Mouse (Mus musculus): ENCODE measurements around the gene Exoc6b. TPM values are rescaled to one million over a fixed set of nuclear protein-coding genes. Genes with fewer than 3 reads are reported as not detected.
A peak's percentile ranks its signal among the peaks of the same experiment; 100 is the strongest.

Exoc6b gene
- total and polyA plus RNA-seq, 2 experiments from 2014 or later: 36.2 to 38.1 TPM

GRCm38 (mm10) chr6:84588895-84589652, 480.2 kb downstream of the Exoc6b start:
- peaks cover 26% of the 10 kb centered on the region for H3K4me1 ChIP-seq (ENCODE audit: insufficient read depth, low read length)
- peak; percentile 76 for DNase-seq (ENCODE audit: low spot score)
- under 1% methylated on average over 44 of the region's 54 CpGs for WGBS

GRCm38 (mm10) chr6:84588221-84588894, 481.0 kb downstream of the Exoc6b start:
- Histone ChIP-seq H3K27ac (0 out of 2 replicates have a peak overlapping the region, but pooled peaks have one; percentile 41), H3K4me2 (ENCODE audit: low read depth, low read length) (peak overlapping the region; percentile 88), H3K27me3 (ENCODE audit: insufficient read depth, low read length) (peaks cover 46% of the 10 kb centered on the region), H3K4me3 (ENCODE audit: low read length) (peak overlapping the region; percentile 48), H3K9ac (replicated peaks; ENCODE audit: low read length) (peak overlapping the region; percentile 56), H3K9me3 (ENCODE audit: low read length) (no peaks in the 10 kb centered on the region), H3K36me3 (ENCODE audit: insufficient read depth, low read length) (no peaks in the 10 kb centered on the region), H3K4me1 (ENCODE audit: insufficient read depth, low read length) (peaks cover 32% of the 10 kb centered on the region)
- DNase-seq (ENCODE audit: low spot score) (no peak), ATAC-seq (no peak)
- TF ChIP-seq CTCF (IDR thresholded peaks at IDR 0.05; ENCODE audit: low read depth): no peak
- WGBS: under 1% methylated on average over 41 of the region's 41 CpGs

More at GRCm38 (mm10) chr6:84588895-84589652, 480.2 kb downstream of the Exoc6b start:
- peak overlapping the region; percentile 56; the same call in 1 of the 2 replicates for H3K9ac ChIP-seq (replicated peaks; ENCODE audit: low read length)
- peak overlapping the region; percentile 48 for H3K4me3 ChIP-seq (ENCODE audit: low read length)
- TF ChIP-seq CTCF (IDR thresholded peaks at IDR 0.05; ENCODE audit: low read depth): no peak
- H3K27me3 ChIP-seq (ENCODE audit: insufficient read depth, low read length): peaks cover 43% of the 10 kb centered on the region
- H3K36me3 ChIP-seq (ENCODE audit: insufficient read depth, low read length): no peaks in the 10 kb centered on the region
- H3K4me2 ChIP-seq (ENCODE audit: low read depth, low read length): peak overlapping the region; percentile 88
- ATAC-seq: peak; percentile 44; the same call in 1 of the 2 replicates
- no peaks in the 10 kb centered on the region for H3K9me3 ChIP-seq (ENCODE audit: low read length)
- 0 out of 2 replicates have a peak overlapping the region, but pooled peaks have one; percentile 41 for H3K27ac ChIP-seq

GRCm38 (mm10) chr6:84587471-84588101, 481.7 kb downstream of the Exoc6b start:
- H3K27me3 ChIP-seq (ENCODE audit: insufficient read depth, low read length): peaks cover 46% of the 10 kb centered on the region
- WGBS: 2% methylated on average over 51 of the region's 51 CpGs

GRCm38 (mm10) chr6:84586551-84587200, 482.6 kb downstream of the Exoc6b start:
- peak overlapping the region; percentile 56 for H3K9ac ChIP-seq (replicated peaks; ENCODE audit: low read length)
- WGBS: 3% methylated on average over 28 of the region's 28 CpGs
- peaks cover 46% of the 10 kb centered on the region for H3K27me3 ChIP-seq (ENCODE audit: insufficient read depth, low read length)
- H3K4me2 ChIP-seq (ENCODE audit: low read depth, low read length): peak overlapping the region; percentile 88
- no peak for DNase-seq (ENCODE audit: low spot score)
- no peak for ATAC-seq
- H3K27ac ChIP-seq: peak overlapping the region; percentile 58; the same call in 1 of the 2 replicates
- no peaks in the 10 kb centered on the region for H3K9me3 ChIP-seq (ENCODE audit: low read length)
- no peak for TF ChIP-seq CTCF (IDR thresholded peaks at IDR 0.05; ENCODE audit: low read depth)
- H3K4me3 ChIP-seq (ENCODE audit: low read length): peak overlapping the region; percentile 48
- peaks cover 35% of the 10 kb centered on the region for H3K4me1 ChIP-seq (ENCODE audit: insufficient read depth, low read length)
- no peaks in the 10 kb centered on the region for H3K36me3 ChIP-seq (ENCODE audit: insufficient read depth, low read length)

More at GRCm38 (mm10) chr6:84587471-84588101, 481.7 kb downstream of the Exoc6b start:
- Histone ChIP-seq H3K27ac (peak overlapping the region; percentile 58), H3K9ac (replicated peaks; ENCODE audit: low read length) (peak overlapping the region; percentile 56), H3K36me3 (ENCODE audit: insufficient read depth, low read length) (no peaks in the 10 kb centered on the region), H3K4me2 (ENCODE audit: low read depth, low read length) (peak overlapping the region; percentile 88), H3K4me1 (ENCODE audit: insufficient read depth, low read length) (peaks cover 35% of the 10 kb centered on the region), H3K4me3 (ENCODE audit: low read length) (peak overlapping the region; percentile 48), H3K9me3 (ENCODE audit: low read length) (no peaks in the 10 kb centered on the region)
- DNase-seq (ENCODE audit: low spot score): peak; percentile 53
- TF ChIP-seq CTCF (IDR thresholded peaks at IDR 0.05; ENCODE audit: low read depth): no peak
- ATAC-seq: no peak

GRCm38 (mm10) chr6:84585686-84586300, 483.5 kb downstream of the Exoc6b start:
- peak overlapping the region; percentile 88 for H3K4me2 ChIP-seq (ENCODE audit: low read depth, low read length)
- no peaks in the 10 kb centered on the region for H3K36me3 ChIP-seq (ENCODE audit: insufficient read depth, low read length)
- peaks cover 46% of the 10 kb centered on the region for H3K27me3 ChIP-seq (ENCODE audit: insufficient read depth, low read length)
- TF ChIP-seq CTCF (IDR thresholded peaks at IDR 0.05; ENCODE audit: low read depth): no peak
- H3K27ac ChIP-seq: peak overlapping the region; percentile 54; the same call in 1 of the 2 replicates
- H3K9ac ChIP-seq (replicated peaks; ENCODE audit: low read length): peak overlapping the region; percentile 45
- no peaks in the 10 kb centered on the region for H3K9me3 ChIP-seq (ENCODE audit: low read length)
- peak overlapping the region; percentile 48 for H3K4me3 ChIP-seq (ENCODE audit: low read length)
- DNase-seq (ENCODE audit: low spot score) (no peak), ATAC-seq (no peak)
- under 1% methylated on average over 37 of the region's 37 CpGs for WGBS
- H3K4me1 ChIP-seq (ENCODE audit: insufficient read depth, low read length): peaks cover 35% of the 10 kb centered on the region

Measured in hindbrain, postnatal 0 days (tissue).